Mouse (Mus musculus): ENCODE measurements around the gene Gm28308. TPM values are rescaled to one million over a fixed set of nuclear protein-coding genes. Genes with fewer than 3 reads are reported as not detected.

Gm28308 gene
- total RNA-seq, 2 experiments from 2014 or later, result not detected

DNA sequence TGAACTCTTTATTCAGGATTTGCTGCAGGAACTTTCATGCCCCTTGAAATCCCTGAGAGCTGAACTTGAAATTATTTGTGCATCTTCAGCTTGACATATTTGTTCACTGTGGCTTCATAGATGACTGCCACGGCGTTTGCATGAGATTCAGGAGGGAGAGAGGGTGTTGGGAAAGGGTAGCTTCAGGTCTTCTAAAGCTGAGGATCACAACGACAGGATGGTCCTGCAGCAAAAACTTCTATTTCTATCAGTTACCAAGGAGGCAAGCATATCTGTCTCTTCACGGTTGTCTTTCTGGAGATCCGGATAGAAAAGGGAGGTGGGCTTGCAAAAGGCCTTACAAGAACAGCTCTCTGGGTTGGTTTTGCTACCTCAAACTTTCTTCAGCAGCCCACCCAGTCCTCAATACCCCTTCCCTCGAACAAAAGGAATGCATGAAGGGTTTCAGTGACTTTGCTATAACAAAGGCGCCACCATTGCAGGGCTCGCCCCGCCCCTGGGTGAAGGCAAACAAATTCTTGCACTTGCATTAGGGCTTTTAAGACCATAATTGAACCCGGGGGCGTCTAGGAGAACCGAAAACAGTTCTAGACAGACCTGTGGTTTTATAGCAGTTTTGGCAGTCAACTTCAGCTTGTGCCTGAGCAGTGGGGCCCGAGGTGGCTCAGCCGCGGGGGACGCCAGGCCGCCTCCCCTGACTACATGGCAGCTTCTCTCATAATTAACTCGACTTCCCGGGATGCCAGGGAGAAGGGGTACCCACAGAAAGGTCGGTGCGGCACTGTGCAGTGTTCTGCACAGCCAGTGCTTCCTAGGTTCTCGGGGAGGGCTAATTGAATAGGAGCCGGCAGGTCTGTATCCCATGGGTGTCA, 34.9 kb upstream of the Gm28308 start:
- intact Hi-C loops (cut with DNase I), result no loop called here

DNA sequence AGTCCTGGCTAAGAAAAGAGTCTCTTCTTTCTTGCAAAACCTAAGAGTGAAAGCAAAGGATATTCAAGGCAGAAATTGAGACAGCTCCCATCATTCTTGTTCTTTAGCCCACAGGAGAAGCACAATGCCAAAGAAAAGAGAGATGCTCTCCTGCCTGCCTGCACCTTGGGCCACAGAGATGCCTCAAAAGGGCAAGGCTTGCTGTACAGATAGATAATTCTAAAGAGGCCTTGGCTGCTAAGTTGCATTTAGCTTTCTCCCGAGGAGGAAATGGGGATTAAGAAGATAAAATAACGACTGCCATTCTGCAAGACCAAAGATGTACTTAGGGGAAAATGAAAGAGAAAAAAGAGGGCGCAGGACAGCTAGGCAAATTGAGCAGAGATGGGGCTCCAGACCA, 33.8 kb upstream of the Gm28308 start:
- intact Hi-C loops (cut with DNase I), result no loop called here
- DNase-seq (ENCODE audit: low spot score in 2 of 2), result no peak

More for the DNA sequence above, 34.9 kb upstream of the Gm28308 start:
- no peak for DNase-seq (ENCODE audit: low spot score in 2 of 2)

DNA sequence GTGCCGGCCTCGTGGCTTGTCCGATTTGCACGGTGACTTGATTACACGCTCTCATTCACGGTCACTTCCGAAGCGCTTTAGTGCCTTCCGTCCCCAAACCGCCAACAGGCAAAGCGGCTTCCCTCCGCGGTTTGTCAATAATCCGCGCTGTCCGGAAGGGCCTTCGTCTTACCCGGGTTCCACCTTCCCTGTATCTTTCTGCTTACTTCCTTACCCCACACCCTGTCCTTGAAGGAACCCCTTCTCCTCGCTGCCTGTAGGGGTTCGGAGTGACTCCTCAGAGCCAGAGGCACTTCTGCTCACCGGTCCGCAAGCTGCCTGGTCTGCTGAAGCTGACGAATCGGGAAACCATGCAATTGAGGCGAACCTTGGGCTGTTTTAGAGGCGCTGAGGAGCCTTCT, 33.3 kb upstream of the Gm28308 start:
- intact Hi-C loops (cut with DNase I), result no loop called here
- no peak for DNase-seq (ENCODE audit: low spot score in 2 of 2)

- DNase-seq (ENCODE audit: low spot score in 2 of 2), result no peak
- intact Hi-C loops (cut with DNase I), result no loop called here
Observed at GRCm38 (mm10) chr6:52245757-52246142, 32.6 kb upstream of the Gm28308 start, which contains the start of gene Hoxa11. Gene Hoxa11 (minus strand): TSS chr6:52245810.

DNA sequence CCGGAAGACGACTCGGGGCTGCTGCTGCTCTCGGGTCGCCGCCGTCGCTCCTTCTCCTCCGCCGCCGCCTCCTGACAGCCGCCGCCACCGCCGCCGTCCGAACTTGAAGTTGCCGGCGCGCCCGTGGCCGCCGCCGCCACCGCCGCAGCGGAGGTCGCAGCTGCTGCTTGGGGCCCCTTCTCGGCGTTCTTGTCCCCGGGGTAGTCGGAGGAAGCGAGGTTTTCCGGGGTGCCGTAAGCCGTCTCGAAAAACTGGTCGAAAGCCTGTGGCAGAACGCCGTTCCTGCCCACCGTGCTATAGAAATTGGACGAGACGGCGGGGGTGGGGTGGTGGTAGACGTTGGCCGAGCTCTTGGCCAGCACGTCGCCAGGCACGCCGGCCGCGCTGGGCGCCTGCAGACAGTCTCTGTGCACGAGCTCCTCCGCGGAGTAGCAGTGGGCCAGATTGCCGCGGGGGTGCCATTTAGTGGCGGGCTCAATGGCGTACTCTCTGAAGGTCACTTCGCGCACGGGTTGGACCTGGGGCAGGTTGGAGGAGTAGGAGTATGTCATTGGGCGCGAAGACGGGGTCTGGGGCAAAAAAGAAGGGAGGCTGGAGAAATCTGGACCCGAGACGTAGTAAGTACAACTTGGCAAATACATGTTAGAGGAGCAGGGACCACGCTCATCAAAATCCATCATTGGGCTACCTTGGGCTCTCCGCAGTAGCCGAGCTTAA, 32.1 kb upstream of the Gm28308 start:
- DNase-seq (ENCODE audit: low spot score in 2 of 2), result no peak
- intact Hi-C loops (cut with DNase I), result no loop called here

- DNase-seq (ENCODE audit: low spot score in 2 of 2), result no peak
- intact Hi-C loops (cut with DNase I), result no loop called here
Observed at GRCm38 (mm10) chr6:52244471-52245039, 31.4 kb upstream of the Gm28308 start.

GRCm38 (mm10) chr6:52243681-52244121, 30.6 kb upstream of the Gm28308 start:
- DNase-seq (ENCODE audit: low spot score in 2 of 2), result no peak
- intact Hi-C loops (cut with DNase I), result no loop called here

GRCm38 (mm10) chr6:52242801-52243332, 29.7 kb upstream of the Gm28308 start:
- DNase-seq (ENCODE audit: low spot score in 2 of 2), result no peak
- intact Hi-C loops (cut with DNase I), result no loop called here

- intact Hi-C loops (cut with DNase I), result no loop called here
- no peak for DNase-seq (ENCODE audit: low spot score in 2 of 2)
Observed at GRCm38 (mm10) chr6:52241001-52241621, 28.0 kb upstream of the Gm28308 start.

DNA sequence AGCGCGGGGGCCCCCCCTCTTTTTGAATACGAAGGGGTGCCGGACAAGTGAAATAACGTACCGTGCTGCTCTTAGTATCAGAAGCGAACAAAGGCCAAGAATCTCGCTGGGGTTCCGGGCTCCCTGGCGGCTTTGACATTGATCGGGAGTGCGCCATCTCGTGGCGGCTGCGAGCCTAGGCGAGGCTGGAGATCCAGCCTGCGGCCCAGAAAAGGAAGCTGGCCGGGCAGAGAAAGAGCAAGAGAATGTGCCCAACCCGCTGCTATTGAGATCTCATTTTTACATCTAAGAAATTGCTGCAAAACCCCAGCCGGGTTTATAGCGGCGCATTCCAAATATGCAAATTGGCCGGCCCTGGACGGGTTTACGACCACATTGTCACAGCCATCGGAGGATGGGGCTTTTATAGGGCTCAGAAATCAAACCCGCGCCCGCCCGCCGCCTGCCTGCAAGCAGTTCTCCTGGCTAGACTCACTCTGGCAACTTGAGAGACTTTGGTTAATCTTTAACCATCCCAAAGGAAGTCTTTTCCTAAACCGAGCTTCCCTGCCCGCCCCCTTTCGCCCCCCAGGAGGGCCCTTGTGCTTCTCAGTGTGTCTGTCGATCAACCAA, 27.4 kb upstream of the Gm28308 start, which contains the start of gene Hoxa10:
Gene Hoxa10, minus strand, starts transcription at position 466 of the 612 bp plus-strand sequence.
- intact Hi-C loops (cut with DNase I), result no loop called here
- peak; percentile 37 to 48 for DNase-seq (ENCODE audit: low spot score in 2 of 2)

- no peak for DNase-seq (ENCODE audit: low spot score in 2 of 2)
- intact Hi-C loops (cut with DNase I), result no loop called here
Observed at GRCm38 (mm10) chr6:52239625-52240388, 26.7 kb upstream of the Gm28308 start.

DNA sequence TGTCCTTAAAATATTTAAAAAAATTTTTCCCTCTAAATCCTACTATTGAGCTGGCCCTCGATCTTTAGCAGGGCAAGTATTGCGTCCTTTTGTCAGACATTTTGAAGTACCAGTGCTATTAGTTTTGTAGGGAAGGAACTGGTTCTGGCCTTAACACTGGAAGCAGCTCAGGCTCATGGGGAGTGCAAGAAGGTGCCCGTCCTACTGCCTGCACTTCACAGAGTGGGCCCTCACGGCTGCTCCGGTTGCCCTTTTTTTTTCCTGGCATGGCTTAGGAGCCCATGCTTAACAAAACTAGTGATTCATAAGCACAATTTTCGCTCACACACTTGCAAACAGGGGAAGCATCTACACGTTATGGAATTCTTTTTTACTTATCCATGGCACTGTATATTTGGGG, 25.8 kb upstream of the Gm28308 start:
- no peak for DNase-seq (ENCODE audit: low spot score in 2 of 2)
- intact Hi-C loops (cut with DNase I), result no loop called here

- intact Hi-C loops (cut with DNase I), result no loop called here
Observed at GRCm38 (mm10) chr6:52238155-52238545, 25.0 kb upstream of the Gm28308 start.

GRCm38 (mm10) chr6:52237346-52238154, 24.4 kb upstream of the Gm28308 start:
- intact Hi-C loops (cut with DNase I), result no loop called here
- no peak for DNase-seq (ENCODE audit: low spot score in 2 of 2)

More at GRCm38 (mm10) chr6:52238155-52238545, 25.0 kb upstream of the Gm28308 start:
- no peak for DNase-seq (ENCODE audit: low spot score in 2 of 2)

- no peak for DNase-seq (ENCODE audit: low spot score in 2 of 2)
- intact Hi-C loops (cut with DNase I), result no loop called here
Observed at GRCm38 (mm10) chr6:52236806-52237205, 23.7 kb upstream of the Gm28308 start.

DNA sequence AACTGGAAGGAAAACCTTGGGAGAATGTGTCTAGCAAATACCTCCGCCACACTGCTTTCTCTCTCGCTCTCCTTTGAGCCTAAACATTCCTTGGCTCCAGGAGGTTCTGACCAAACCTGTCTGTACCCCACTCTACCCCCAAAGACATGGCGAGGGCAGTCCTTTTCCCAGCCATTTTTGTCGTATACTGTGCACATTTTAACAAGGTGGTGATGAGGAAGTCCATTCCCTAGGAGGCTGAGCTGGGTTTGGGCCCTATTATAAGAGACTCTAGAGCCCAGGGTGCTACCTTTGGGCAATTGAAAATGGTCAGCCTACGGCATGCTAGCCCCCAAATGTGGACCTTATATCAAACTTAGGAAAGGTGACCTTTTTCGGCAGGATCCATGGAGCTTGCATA, 22.7 kb upstream of the Gm28308 start:
- intact Hi-C loops (cut with DNase I), result no loop called here
- no peak for DNase-seq (ENCODE audit: low spot score in 2 of 2)

DNA sequence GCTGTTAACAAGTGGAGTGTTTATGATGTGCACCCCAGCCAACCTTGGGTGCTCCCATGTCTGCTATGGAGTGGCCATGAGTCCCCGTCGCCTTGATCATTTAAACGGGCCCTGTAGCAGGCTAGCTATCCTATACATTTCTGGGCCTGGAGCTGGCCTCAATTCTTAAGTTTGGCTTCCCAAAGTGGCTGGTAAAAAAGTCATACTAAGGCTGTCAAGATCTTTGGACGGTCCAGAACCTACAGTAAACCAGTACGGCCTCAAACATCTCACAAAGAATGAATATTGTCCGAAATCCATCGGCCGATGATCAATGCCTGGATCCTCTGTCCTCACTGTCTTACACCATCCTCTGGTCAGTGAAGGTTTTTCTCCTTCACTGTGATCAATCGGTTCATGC, 22.1 kb upstream of the Gm28308 start:
- intact Hi-C loops (cut with DNase I), result no loop called here
- no peak for DNase-seq (ENCODE audit: low spot score in 2 of 2)
